Comparison of ENCODE assay signal across 31 mouse cellular contexts in the genomic region with DNA sequence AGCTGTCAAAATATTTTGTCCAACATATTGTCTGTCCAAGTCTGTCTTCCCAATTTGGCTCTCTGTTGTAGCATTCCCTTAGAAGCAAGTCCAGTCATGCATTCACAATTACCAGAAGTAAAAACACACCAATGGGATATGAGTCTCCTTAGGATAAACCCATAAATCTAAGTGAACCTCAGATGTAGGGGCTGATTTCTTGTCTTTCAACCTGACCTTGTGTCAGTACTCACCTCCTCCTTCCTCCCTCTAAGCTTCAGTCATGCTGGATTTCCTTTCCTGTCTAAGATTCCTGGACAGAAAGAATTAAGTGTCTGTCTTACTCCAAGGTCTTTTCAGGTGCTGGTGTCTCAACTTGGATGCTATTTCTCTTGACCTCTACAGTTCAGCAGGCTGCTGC. TPM values are rescaled to one million over a fixed set of nuclear protein-coding genes. Genes with fewer than 3 reads are reported as not detected.
"Had no signal": no experiment of that assay in that cellular context is flagged by ENCODE, and none has a peak within 500 bp of the region (broad histone marks: within the 10 kb centered on the region; RNA-seq: fewer than 3 reads in every experiment).

No protein-coding gene starts in this region.

- H3K9ac ChIP-seq: heart, embryonic 13.5 days; heart, embryonic 15.5 days; hindbrain, embryonic 13.5 days; hindbrain, embryonic 15.5 days; limb, embryonic 13.5 days; limb, embryonic 15.5 days; liver, embryonic 12.5 days; liver, embryonic 14.5 days had no signal

- H3K36me3 ChIP-seq: heart, embryonic 13.5 days; heart, embryonic 15.5 days; hindbrain, embryonic 13.5 days; hindbrain, embryonic 15.5 days; limb, embryonic 13.5 days; limb, embryonic 15.5 days; liver, embryonic 12.5 days had no signal

- H3K4me3 ChIP-seq: heart, adult 2 months; heart, embryonic 13.5 days; heart, embryonic 15.5 days; hindbrain, embryonic 13.5 days; hindbrain, embryonic 15.5 days; limb, embryonic 13.5 days; limb, embryonic 15.5 days; liver, embryonic 12.5 days had no signal

- H3K27ac ChIP-seq: heart, adult 2 months; heart, embryonic 13.5 days; heart, embryonic 15.5 days; hindbrain, embryonic 13.5 days; hindbrain, embryonic 15.5 days; hindbrain, postnatal 0 days; limb, embryonic 13.5 days; limb, embryonic 15.5 days; liver, embryonic 12.5 days; liver, embryonic 14.5 days had no signal

- H3K4me2 ChIP-seq: heart, embryonic 11.5 days; heart, embryonic 13.5 days; heart, embryonic 15.5 days; hindbrain, embryonic 13.5 days; hindbrain, embryonic 15.5 days; limb, embryonic 13.5 days; limb, embryonic 15.5 days; liver, embryonic 12.5 days had no signal

- DNase-seq: gastrocnemius, postnatal 14 days; gastrocnemius, postnatal 36 days; heart, adult 11 months; heart, adult 2 months; heart, postnatal 14 days; heart, postnatal 36 days; kidney, adult 11 months; kidney, adult 8-10 months; kidney, postnatal 25 days; layer of hippocampus, adult 9-11 months; layer of hippocampus, postnatal 36 days; left cerebral cortex, postnatal 4 days had no signal

- H3K27me3 ChIP-seq: heart, embryonic 13.5 days; heart, embryonic 15.5 days; hindbrain, embryonic 13.5 days; hindbrain, embryonic 15.5 days; limb, embryonic 13.5 days; limb, embryonic 15.5 days; liver, embryonic 12.5 days had no signal

- H3K9me3 ChIP-seq: heart, embryonic 13.5 days; heart, embryonic 15.5 days; hindbrain, embryonic 13.5 days; hindbrain, embryonic 15.5 days; limb, embryonic 13.5 days; limb, embryonic 15.5 days; liver, embryonic 12.5 days had no signal

- ATAC-seq: hindbrain, postnatal 0 days; intestine, embryonic 16.5 days; liver, embryonic 12.5 days had no signal

- H3K4me1 ChIP-seq: heart, embryonic 13.5 days; heart, embryonic 15.5 days; hindbrain, embryonic 13.5 days; hindbrain, embryonic 15.5 days; limb, embryonic 13.5 days; limb, embryonic 15.5 days; liver, embryonic 12.5 days had no signal

RNA-seq across cellular contexts. Expression of a gene that starts 57.8 kb away (rescaled TPM):
- polyA plus RNA-seq: gonadal fat pad, adult 2 months; heart, adult 2 months; heart, embryonic 11.5 days; heart, embryonic 13.5 days; heart, embryonic 15.5 days; heart, postnatal 0 days; hindbrain, embryonic 11.5 days; hindbrain, embryonic 13.5 days; hindbrain, embryonic 15.5 days; hindbrain, postnatal 0 days; intestine, embryonic 14.5 days; intestine, embryonic 16.5 days; large intestine, adult 2 months; limb, embryonic 11.5 days; limb, embryonic 13.5 days; limb, embryonic 15.5 days; liver, adult 2 months; liver, embryonic 12.5 days; liver, embryonic 14.5 days; liver, embryonic 16.5 days had no signal
